Mouse (Mus musculus) bone marrow macrophage, adult 2 months (primary cell): ENCODE data around the gene Gm42957.

Experiments used
- CTCF ChIP-seq: IDR thresholded peaks from 2 replicates; pipeline ENCODE4 v1.5.1; 2012; ENCODE audit warnings: low read depth, mild to moderate bottlenecking, low read length, moderate library complexity
- POLR2A ChIP-seq: IDR thresholded peaks from 2 replicates; pipeline ENCODE4 v1.6.1; 2012; ENCODE audit warnings: mild to moderate bottlenecking, low read depth, low read length, borderline replicate concordance

- TF ChIP-seq CTCF (no peak), POLR2A (no peak)
Observed at GRCm38 (mm10) chr3:96601941-96602703, 33.2 kb upstream of the Gm42957 start.
